Mouse (Mus musculus): ENCODE data around the gene Grk3. TPM values are rescaled to one million over a fixed set of nuclear protein-coding genes. Genes with fewer than 3 reads are reported as not detected.
A peak's percentile ranks its signal among the peaks of the same experiment; 100 is the strongest.

Grk3 gene
- polyA plus RNA-seq, 1 experiment from 2014 or later: 15.1 TPM

DNA sequence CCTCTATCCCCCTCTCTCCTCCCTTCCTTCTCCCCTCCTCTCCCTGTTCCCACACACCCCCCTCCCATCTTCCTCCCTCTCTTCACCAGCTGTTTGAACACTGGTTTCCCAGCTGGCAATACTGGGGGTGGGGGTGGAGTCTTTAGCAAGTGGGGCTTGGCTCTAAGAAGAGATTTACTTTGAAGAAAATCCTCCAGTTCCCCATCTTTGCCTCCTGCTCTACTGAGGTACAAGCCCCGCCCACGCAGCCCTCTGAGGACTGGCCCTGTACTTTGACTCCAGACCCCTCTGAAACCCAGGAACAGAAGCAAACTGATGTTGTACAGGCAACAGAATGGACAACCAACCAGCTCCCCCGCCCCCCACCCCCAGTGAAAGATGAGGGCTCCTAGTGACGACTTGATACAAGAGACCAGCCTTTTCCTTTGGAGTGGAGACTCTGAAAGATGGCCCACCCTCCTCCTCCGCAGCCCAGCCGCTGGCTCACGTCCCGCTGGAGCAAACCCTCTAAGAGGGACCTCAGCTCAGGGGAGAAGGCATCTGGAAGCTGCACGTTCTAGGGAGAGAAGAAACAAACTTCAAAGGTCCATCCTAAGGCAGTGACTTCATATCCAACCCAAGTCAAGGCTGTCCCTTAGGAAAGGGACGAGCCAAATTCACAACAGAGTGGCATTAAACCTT is 87.2 kb downstream of the Grk3 start:
- peaks cover 13% of the 10 kb centered on the region for H3K4me1 ChIP-seq (replicated peaks)
- H3K27ac ChIP-seq: no peak overlapping the region
- peaks cover 7% of the 10 kb centered on the region; the same call in 1 of the 2 replicates for H3K36me3 ChIP-seq
- no peak overlapping the region for H3K9ac ChIP-seq (replicated peaks)
- no peak overlapping the region for H3K4me2 ChIP-seq (replicated peaks)
- WGBS: 48% methylated on average over 10 of the region's 10 CpGs
- no peaks in the 10 kb centered on the region for H3K27me3 ChIP-seq
- H3K4me3 ChIP-seq (replicated peaks): no peak overlapping the region
- no peaks in the 10 kb centered on the region for H3K9me3 ChIP-seq
- ATAC-seq: no peak

DNA sequence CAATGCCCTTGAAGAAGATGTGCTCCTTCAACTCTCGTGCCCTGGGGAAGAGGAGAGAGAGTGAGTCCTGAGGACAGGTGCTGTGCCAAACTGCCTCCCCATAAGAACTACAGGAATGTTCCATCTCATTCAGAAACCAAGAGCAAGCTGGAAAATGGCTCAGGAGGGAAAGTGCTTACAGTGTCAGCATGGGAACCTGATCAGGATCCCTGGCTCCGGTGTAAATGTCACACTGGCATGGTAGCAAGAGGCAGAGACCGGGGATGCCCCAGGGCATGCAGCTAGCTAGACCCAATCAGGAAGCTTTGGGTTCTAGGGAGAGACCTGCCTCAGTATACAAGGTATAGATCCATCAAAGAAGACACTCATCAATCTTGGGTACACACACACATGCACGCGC is 90.2 kb downstream of the Grk3 start:
- no peak for ATAC-seq

GRCm38 (mm10) chr5:112924806-112925205 is 90.8 kb downstream of the Grk3 start:
- Histone ChIP-seq H3K9me3 (no peaks in the 10 kb centered on the region), H3K27me3 (no peaks in the 10 kb centered on the region), H3K36me3 (peaks cover 7% of the 10 kb centered on the region; the same call in 1 of the 2 replicates), H3K4me3 (replicated peaks) (no peak overlapping the region), H3K4me2 (replicated peaks) (no peak overlapping the region), H3K4me1 (replicated peaks) (peaks cover 13% of the 10 kb centered on the region), H3K9ac (replicated peaks) (no peak overlapping the region), H3K27ac (no peak overlapping the region)
- 94% methylated on average over 8 of the region's 8 CpGs for WGBS
- no peak for ATAC-seq

More for the DNA sequence above, 90.2 kb downstream of the Grk3 start:
- Histone ChIP-seq H3K9me3 (no peaks in the 10 kb centered on the region), H3K4me3 (replicated peaks) (no peak overlapping the region), H3K4me1 (replicated peaks) (peaks cover 13% of the 10 kb centered on the region), H3K4me2 (replicated peaks) (no peak overlapping the region), H3K9ac (replicated peaks) (no peak overlapping the region), H3K27me3 (no peaks in the 10 kb centered on the region), H3K36me3 (peaks cover 7% of the 10 kb centered on the region; the same call in 1 of the 2 replicates), H3K27ac (no peak overlapping the region)
- WGBS: 96% methylated on average over 5 of the region's 5 CpGs

- H3K27me3 ChIP-seq: no peaks in the 10 kb centered on the region
- no peak for ATAC-seq
- H3K4me2 ChIP-seq (replicated peaks): no peak overlapping the region
- 0 out of 2 replicates have a peak, but pooled peaks cover 5% of the 10 kb centered on the region for H3K36me3 ChIP-seq
- H3K9ac ChIP-seq (replicated peaks): no peak overlapping the region
- no peak overlapping the region for H3K27ac ChIP-seq
- no peaks in the 10 kb centered on the region for H3K9me3 ChIP-seq
- 96% methylated on average over 14 of the region's 14 CpGs for WGBS
- no peak overlapping the region for H3K4me3 ChIP-seq (replicated peaks)
- H3K4me1 ChIP-seq (replicated peaks): peaks cover 13% of the 10 kb centered on the region
These were observed 91.8 kb downstream of the Grk3 start for GRCm38 (mm10) chr5:112923841-112924240.

DNA sequence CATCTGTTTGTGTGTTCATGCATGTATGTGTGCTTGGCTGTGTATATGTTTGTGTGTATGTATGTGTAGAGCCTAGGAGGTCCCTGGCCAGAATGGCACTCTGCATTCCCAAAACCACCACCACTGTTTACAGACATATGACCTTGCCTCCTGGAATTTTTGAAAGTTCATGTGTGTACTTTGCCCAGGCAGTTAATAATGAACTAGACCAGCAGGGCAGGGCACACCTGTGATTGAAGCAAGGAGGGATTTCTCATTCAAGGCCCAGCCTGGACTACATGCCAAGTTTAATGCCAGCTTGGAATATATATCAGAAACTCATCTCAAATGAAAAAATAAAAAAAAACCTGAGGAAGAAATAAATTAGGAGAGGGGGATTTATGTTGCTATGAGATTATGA is 93.7 kb downstream of the Grk3 start:
- Histone ChIP-seq H3K4me3 (replicated peaks) (no peak overlapping the region), H3K9ac (replicated peaks) (no peak overlapping the region), H3K27ac (no peak overlapping the region), H3K9me3 (no peaks in the 10 kb centered on the region), H3K36me3 (0 out of 2 replicates have a peak, but pooled peaks cover 5% of the 10 kb centered on the region), H3K4me2 (replicated peaks) (no peak overlapping the region), H3K4me1 (replicated peaks) (no peaks in the 10 kb centered on the region), H3K27me3 (no peaks in the 10 kb centered on the region)
- ATAC-seq: no peak

DNA sequence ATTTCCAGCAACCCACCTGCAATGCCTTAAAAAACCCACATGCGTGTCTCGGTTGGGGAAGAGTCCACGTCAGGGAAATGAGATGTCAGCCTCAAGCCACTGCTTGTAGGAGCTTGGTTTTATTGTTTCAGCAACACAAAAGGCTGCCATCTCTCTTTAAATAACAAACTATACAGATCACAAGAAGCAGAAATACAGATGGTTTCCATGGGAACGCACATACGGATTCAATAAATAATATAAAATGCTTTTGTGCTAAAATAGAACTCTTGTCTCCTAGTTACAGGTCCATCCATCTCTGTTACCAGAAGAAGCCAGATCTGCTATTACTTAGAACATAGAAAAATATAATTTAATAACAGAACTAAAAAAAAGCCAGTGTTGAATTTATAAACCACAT is 105.2 kb downstream of the Grk3 start:
- WGBS: 52% methylated on average over 5 of the region's 5 CpGs
- H3K27me3 ChIP-seq: no peaks in the 10 kb centered on the region

GRCm38 (mm10) chr5:112908169-112908614 is 107.4 kb downstream of the Grk3 start:
- no peaks in the 10 kb centered on the region for H3K9me3 ChIP-seq
- 44% methylated on average over 2 of the region's 2 CpGs for WGBS
- peaks cover 7% of the 10 kb centered on the region; the same call in 1 of the 2 replicates for H3K4me1 ChIP-seq (replicated peaks)
- no peak overlapping the region for H3K27ac ChIP-seq
- no peak overlapping the region for H3K9ac ChIP-seq (replicated peaks)
- no peak overlapping the region for H3K4me2 ChIP-seq (replicated peaks)
- H3K36me3 ChIP-seq: no peaks in the 10 kb centered on the region
- no peak for ATAC-seq
- H3K4me3 ChIP-seq (replicated peaks): no peak overlapping the region
- H3K27me3 ChIP-seq: no peaks in the 10 kb centered on the region

More for the DNA sequence above, 105.2 kb downstream of the Grk3 start:
- ATAC-seq: no peak
- peak overlapping the region; percentile 35; the same call in 1 of the 2 replicates for H3K27ac ChIP-seq
- H3K9ac ChIP-seq (replicated peaks): no peak overlapping the region
- H3K36me3 ChIP-seq: peaks cover 12% of the 10 kb centered on the region
- H3K4me1 ChIP-seq (replicated peaks): peaks cover 7% of the 10 kb centered on the region; the same call in 1 of the 2 replicates
- H3K9me3 ChIP-seq: no peaks in the 10 kb centered on the region
- no peak overlapping the region for H3K4me3 ChIP-seq (replicated peaks)
- H3K4me2 ChIP-seq (replicated peaks): no peak overlapping the region

- Histone ChIP-seq H3K9ac (replicated peaks) (no peak overlapping the region), H3K4me2 (replicated peaks) (no peak overlapping the region), H3K27me3 (no peaks in the 10 kb centered on the region), H3K4me3 (replicated peaks) (no peak overlapping the region), H3K36me3 (no peaks in the 10 kb centered on the region), H3K27ac (no peak overlapping the region), H3K4me1 (replicated peaks) (peaks cover 7% of the 10 kb centered on the region; the same call in 1 of the 2 replicates), H3K9me3 (no peaks in the 10 kb centered on the region)
- ATAC-seq: no peak
- WGBS: 89% methylated on average over 6 of the region's 6 CpGs
These were observed 108.1 kb downstream of the Grk3 start for GRCm38 (mm10) chr5:112907504-112907903.

DNA sequence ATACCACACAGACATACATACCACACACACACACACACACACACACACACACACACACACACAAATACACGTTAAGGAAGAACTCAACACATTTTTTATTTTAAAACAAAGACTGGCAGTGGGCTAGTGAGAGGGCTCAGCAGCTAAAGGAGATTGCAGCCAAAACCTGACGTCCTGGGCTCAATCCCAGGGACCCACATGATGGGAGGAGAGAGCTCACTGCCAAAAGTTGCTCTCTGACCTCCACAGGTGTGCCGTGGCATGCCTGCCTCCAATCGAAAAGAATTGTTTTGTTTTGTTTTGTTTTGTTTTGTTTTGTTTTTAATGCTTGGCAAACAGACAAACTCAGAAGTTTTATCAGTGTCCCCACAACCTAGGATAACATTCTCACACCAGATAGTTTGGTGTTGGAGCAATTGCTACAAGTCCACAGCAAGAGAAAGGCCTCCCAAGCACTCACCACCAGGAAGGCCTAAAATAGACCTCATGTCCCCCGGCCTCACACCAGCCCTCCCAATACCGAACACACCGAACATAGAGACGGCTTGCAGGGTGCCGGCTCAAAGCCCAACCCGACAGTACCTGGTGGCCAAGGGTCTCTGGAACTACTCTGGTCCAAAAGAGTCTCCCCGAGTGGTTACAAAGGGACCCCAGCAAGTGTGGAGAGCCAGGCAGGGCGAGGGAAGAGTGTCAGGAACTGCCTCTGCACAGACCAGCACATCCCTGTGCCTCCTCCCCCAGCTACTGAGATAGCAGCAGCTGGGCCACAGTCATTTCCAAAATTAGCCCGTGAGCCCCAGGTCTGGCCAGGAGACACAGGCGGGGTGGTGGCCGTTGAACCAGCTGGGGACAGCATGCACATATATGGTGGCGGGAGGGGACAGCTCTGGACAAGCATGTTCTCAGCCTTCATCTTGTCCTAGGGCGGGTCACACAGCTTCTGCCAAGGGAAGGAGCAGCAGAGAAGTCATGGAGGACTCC is 119.6 kb downstream of the Grk3 start, which contains the start of gene Myo18b:
Gene Myo18b, minus strand, starts transcription at position 689 of the 981 bp plus-strand sequence.
- H3K4me2 ChIP-seq (replicated peaks): no peak within 1 kb of the TSS
- no peaks in the 10 kb centered on the region for H3K4me1 ChIP-seq (replicated peaks)
- 84% methylated on average over 17 of the region's 17 CpGs for WGBS
- H3K27ac ChIP-seq: no peak within 1 kb of the TSS
- H3K27me3 ChIP-seq: no peaks in the 10 kb centered on the region
- no peak for ATAC-seq
- H3K9me3 ChIP-seq: no peaks in the 10 kb centered on the region
- H3K9ac ChIP-seq (replicated peaks): no peak within 1 kb of the TSS
- no peak within 1 kb of the TSS for H3K4me3 ChIP-seq (replicated peaks)
- no peaks in the 10 kb centered on the region for H3K36me3 ChIP-seq

GRCm38 (mm10) chr5:112893462-112894060 is 122.0 kb downstream of the Grk3 start:
- Histone ChIP-seq H3K27ac (no peak overlapping the region), H3K36me3 (no peaks in the 10 kb centered on the region), H3K4me1 (replicated peaks) (0 out of 2 replicates have a peak, but pooled peaks cover 3% of the 10 kb centered on the region), H3K4me3 (replicated peaks) (no peak overlapping the region), H3K4me2 (replicated peaks) (no peak overlapping the region), H3K27me3 (no peaks in the 10 kb centered on the region), H3K9ac (replicated peaks) (no peak overlapping the region), H3K9me3 (no peaks in the 10 kb centered on the region)
- no peak for ATAC-seq
- WGBS: 81% methylated on average over 5 of the region's 5 CpGs

- Histone ChIP-seq H3K4me1 (replicated peaks) (0 out of 2 replicates have a peak, but pooled peaks cover 3% of the 10 kb centered on the region), H3K9ac (replicated peaks) (no peak overlapping the region), H3K4me2 (replicated peaks) (no peak overlapping the region), H3K27ac (no peak overlapping the region), H3K9me3 (no peaks in the 10 kb centered on the region), H3K4me3 (replicated peaks) (no peak overlapping the region), H3K27me3 (no peaks in the 10 kb centered on the region), H3K36me3 (no peaks in the 10 kb centered on the region)
- no peak for ATAC-seq
These were observed 123.2 kb downstream of the Grk3 start for GRCm38 (mm10) chr5:112892411-112892810.

Data from midbrain, embryonic 13.5 days (tissue).